Mouse (Mus musculus): ENCODE data around the gene Dtwd1. TPM values are rescaled to one million over a fixed set of nuclear protein-coding genes. Genes with fewer than 3 reads are reported as not detected.
"Not testable (repeated sequence)": the region's sequence is repeated elsewhere in the genome, so short reads cannot be mapped to it uniquely, and the experiment has no call there.

Gene Dtwd1
- polyA plus RNA-seq, 1 experiment from 2014 or later: 25.8 TPM

DNA sequence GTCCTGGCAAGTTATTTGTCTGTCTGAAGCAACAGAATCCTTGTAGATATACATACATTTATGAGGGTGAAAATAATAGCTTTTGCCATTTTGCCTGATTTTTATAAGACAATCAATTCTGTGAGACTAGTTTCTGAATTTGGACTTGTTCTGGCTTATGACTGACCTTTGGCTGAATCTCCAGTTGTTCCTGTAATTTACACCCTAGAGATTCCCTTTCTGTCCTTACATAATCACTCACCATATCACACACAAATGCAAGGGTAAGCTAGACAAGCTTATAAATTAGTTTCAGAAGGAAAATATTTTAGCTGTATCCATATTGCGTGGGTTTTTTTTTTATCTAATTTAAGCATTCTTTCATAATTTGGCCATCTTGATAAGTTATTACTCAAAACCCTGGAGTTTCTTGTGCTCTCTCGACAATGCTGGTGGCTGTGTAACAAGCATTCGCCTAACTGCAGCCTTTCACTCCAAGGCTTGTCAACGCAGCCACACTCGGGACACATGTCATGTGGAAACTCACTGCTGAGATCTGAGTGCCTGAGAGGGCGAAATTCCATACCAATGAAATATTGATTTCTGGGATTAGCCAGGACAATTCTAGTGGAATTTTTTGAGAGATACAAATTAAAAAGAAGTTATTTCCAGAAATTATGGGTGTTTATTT lies 59.2 kb downstream of the Dtwd1 start:
- 88% methylated on average over 6 of the region's 6 CpGs for WGBS
- H3K27ac ChIP-seq: no peak overlapping the region
- H3K4me1 ChIP-seq (replicated peaks): no peaks in the 10 kb centered on the region
- no peak for ATAC-seq (ENCODE audit: insufficient number of reproducible peaks, insufficient read depth, low FRiP score, low TSS enrichment, low read depth)
- no peak overlapping the region for H3K4me2 ChIP-seq
- no peak overlapping the region for H3K4me3 ChIP-seq (replicated peaks)
- no peaks in the 10 kb centered on the region for H3K36me3 ChIP-seq
- no peaks in the 10 kb centered on the region for H3K9me3 ChIP-seq
- H3K9ac ChIP-seq (replicated peaks): no peak overlapping the region
- no peaks in the 10 kb centered on the region for H3K27me3 ChIP-seq

DNA sequence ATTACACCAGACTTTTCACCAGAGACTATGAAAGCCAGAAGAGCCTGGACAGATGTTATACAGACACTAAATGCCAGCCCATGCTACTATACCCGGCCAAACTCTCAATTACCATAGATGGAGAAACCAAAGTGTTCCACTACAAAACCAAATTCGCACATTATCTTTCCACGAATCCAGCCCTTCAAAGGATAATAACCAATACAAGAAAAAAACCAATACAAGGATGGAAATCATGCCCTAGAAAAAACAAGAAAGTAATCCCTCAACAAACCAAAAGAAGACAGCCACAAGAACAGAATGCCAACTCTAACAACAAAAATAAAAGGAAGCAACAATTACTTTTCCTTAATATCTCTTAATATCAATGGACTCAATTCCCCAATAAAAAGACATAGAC lies 62.9 kb downstream of the Dtwd1 start, which contains the start of gene Gm17555:
Gm17555 (plus strand) TSS at position 301 of the 400 bp plus-strand sequence.
- not testable (repeated sequence) for H3K4me2 ChIP-seq; H3K9ac ChIP-seq (replicated peaks); H3K27ac ChIP-seq; ATAC-seq (ENCODE audit: insufficient number of reproducible peaks, insufficient read depth, low FRiP score, low TSS enrichment, low read depth); H3K4me1 ChIP-seq (replicated peaks); H3K36me3 ChIP-seq; H3K27me3 ChIP-seq; H3K9me3 ChIP-seq; H3K4me3 ChIP-seq (replicated peaks)
- 87% methylated on average over 3 of the region's 3 CpGs for WGBS

Other genes with a start within 250 kb of the Dtwd1 start
- gene Fgf7, start 117.5 kb upstream of the Dtwd1 start, polyA plus RNA-seq (2016; fragmentation: Nextera tagmentation; extraction: Ambion mirVana): 4.0 and 4.1 TPM in 2 replicates
- not detected in 2 replicates for gene Fam227b, start 137 bp upstream of the Dtwd1 start, polyA plus RNA-seq (2016; fragmentation: Nextera tagmentation; extraction: Ambion mirVana)
- gene Gm17555, start 63.0 kb downstream of the Dtwd1 start, polyA plus RNA-seq (2016; fragmentation: Nextera tagmentation; extraction: Ambion mirVana): not detected in 2 replicates

All from limb, embryonic 12.5 days (tissue).